Mouse (Mus musculus) embryonic facial prominence, embryonic 13.5 days (tissue): ENCODE results near the gene Crp. TPM values are rescaled to one million over a fixed set of nuclear protein-coding genes. Genes with fewer than 3 reads are reported as not detected.

ENCODE experiments used
- ATAC-seq: fragments of 200-750 bp; cut with Nextera tagmentation; 2 replicates; pipeline ENCODE4 v1.8.0; 2017; ENCODE audit warnings: low read depth; ENCODE audit not compliant: insufficient number of reproducible peaks, insufficient read depth, low FRiP score, low TSS enrichment
- H3K27ac ChIP-seq: fragments of 300-500 bp; sonication (generic); 2 replicates; pipeline ENCODE4 v1.5.1; 2015; ENCODE audit warnings: moderate library complexity, mild to moderate bottlenecking, inconsistent platforms
- H3K27me3 ChIP-seq: fragments of 300-500 bp; sonication (generic); 2 replicates; pipeline ENCODE4 v1.6.1; 2015; ENCODE audit warnings: mild to moderate bottlenecking, inconsistent platforms
- H3K36me3 ChIP-seq: fragments of 300-500 bp; sonication (generic); 2 replicates; pipeline ENCODE4 v1.6.1; 2015; ENCODE audit warnings: mild to moderate bottlenecking, inconsistent platforms
- H3K4me1 ChIP-seq: fragments of 300-500 bp; sonication (generic); 2 replicates; pipeline ENCODE4 v1.6.1; 2015; ENCODE audit warnings: inconsistent platforms
- H3K4me2 ChIP-seq: fragments of 300-500 bp; sonication (generic); 2 replicates; pipeline ENCODE4 v1.6.1; 2015; ENCODE audit warnings: moderate library complexity, mild to moderate bottlenecking, inconsistent platforms
- H3K4me3 ChIP-seq: fragments of 300-500 bp; sonication (generic); 2 replicates; pipeline ENCODE4 v1.5.1; 2015; ENCODE audit warnings: mild to moderate bottlenecking, inconsistent platforms
- H3K9ac ChIP-seq: fragments of 300-500 bp; sonication (generic); 2 replicates; pipeline ENCODE4 v1.6.1; 2015; ENCODE audit warnings: mild to moderate bottlenecking, inconsistent platforms
- H3K9me3 ChIP-seq: fragments of 300-500 bp; sonication (generic); 2 replicates; pipeline ENCODE4 v1.6.1; 2016; ENCODE audit warnings: inconsistent platforms
- WGBS: fragments of 180-500 bp; shearing (Covaris S2); methylation state at CpG from one replicate; pipeline ENCODE4 v1.1.7; 2015; ENCODE audit warnings: mixed read lengths; 5-methylcytosine and 5-hydroxymethylcytosine counted together
- polyA plus RNA-seq: library from polyadenylated mRNA; unstranded; fragments of >200 nt; fragmentation: Nextera tagmentation; extraction: Ambion mirVana; gene quantifications from 2 replicates; pipeline ENCODE4 v1.2.1, GENCODE M21; 2015

The Crp gene
- polyA plus RNA-seq, 1 experiment from 2014 or later: not detected

DNA sequence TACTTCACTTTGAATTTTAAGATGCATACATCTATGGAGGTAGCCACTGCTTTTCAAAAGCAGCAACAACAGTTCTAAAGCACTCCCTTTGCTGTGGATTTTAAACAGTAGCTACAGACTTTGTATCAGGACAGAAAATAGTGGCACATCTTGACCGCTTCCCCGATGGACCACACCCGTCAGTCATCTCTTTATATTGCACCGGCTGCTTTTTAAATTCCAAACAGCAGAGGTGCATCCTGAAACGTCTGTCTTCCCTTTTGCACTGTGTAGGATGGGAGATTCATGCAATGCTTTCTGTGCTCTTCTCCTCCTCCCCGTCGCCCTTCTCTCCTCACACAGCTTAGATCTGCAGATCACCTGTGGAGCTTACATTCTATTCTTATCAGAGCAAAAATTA is 57.3 kb downstream of the Crp start:
- ATAC-seq: no peak
- H3K4me2 ChIP-seq: no peak overlapping the region
- no peak overlapping the region for H3K9ac ChIP-seq
- H3K9me3 ChIP-seq: no peaks in the 10 kb centered on the region
- no peak overlapping the region for H3K4me3 ChIP-seq
- H3K36me3 ChIP-seq: no peaks in the 10 kb centered on the region
- no peaks in the 10 kb centered on the region for H3K27me3 ChIP-seq
- no peaks in the 10 kb centered on the region for H3K4me1 ChIP-seq
- H3K27ac ChIP-seq: no peak overlapping the region
- 73% methylated on average over 7 of the region's 7 CpGs for WGBS

DNA sequence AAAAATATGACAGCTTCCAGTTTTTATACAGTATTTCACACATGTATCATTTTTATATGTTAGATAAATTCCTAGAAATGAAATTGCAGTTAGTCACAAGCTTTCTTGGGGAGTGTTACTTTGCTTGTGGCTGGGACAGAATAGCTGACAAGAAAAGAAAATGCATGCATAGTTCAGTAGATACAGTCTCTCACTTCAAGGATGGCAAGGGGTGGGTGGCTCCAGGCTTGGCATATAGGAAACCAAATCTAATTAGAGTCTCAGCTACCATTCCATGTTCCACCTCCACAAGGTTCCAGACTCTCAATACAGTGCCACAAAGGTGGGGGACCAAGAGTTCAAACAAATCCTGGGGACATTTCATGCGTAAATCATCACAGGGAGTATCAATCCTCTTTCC is 61.7 kb downstream of the Crp start:
- no peaks in the 10 kb centered on the region for H3K4me1 ChIP-seq
- no peaks in the 10 kb centered on the region for H3K36me3 ChIP-seq
- H3K27me3 ChIP-seq: no peaks in the 10 kb centered on the region
- 92% methylated on average over 1 of the region's 1 CpGs for WGBS
- ATAC-seq: no peak
- no peaks in the 10 kb centered on the region for H3K9me3 ChIP-seq
- no peak overlapping the region for H3K4me3 ChIP-seq
- no peak overlapping the region for H3K4me2 ChIP-seq
- H3K27ac ChIP-seq: no peak overlapping the region
- no peak overlapping the region for H3K9ac ChIP-seq

DNA sequence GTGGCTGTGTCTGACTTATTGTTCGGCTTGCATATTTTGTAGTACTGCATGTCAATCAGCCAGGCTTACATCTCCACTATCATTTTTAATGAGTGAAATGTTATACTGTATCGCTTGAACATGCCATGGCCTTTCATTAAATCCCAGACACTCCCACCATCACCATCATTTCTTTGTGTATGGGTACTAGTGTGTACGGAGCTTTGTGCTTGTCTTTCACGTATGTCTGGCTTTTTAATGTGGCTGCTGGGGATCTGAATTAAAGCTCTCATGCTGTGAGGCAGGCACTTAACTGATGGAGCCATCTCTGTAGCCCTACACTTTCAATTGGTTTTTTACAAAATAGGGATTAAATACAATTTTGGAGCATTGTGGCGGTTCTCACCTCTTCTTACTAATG is 81.3 kb downstream of the Crp start:
- no peak for ATAC-seq
- Histone ChIP-seq H3K4me1 (no peaks in the 10 kb centered on the region), H3K9me3 (no peaks in the 10 kb centered on the region), H3K9ac (no peak overlapping the region), H3K4me3 (no peak overlapping the region), H3K4me2 (no peak overlapping the region), H3K36me3 (no peaks in the 10 kb centered on the region), H3K27me3 (no peaks in the 10 kb centered on the region), H3K27ac (no peak overlapping the region)
- WGBS: 78% methylated on average over 5 of the region's 5 CpGs

DNA sequence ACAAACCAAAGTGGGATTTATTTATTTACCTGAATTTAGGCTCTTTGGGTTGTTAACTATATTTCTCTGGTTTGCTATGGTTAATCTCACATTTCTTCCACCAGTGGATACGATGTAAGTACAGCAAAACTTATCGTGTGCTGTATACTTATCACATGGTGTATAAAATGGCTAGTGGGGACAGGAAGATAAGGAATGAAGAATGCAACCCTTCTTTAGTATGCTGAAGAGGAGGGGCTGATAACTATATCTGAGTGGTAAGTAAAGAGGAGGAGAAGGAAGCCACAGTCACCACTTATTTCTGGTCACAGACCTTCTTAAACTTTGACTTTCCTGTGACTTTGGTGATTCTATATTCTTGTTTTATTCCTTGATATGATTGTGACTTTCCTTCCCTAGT is 87.5 kb downstream of the Crp start:
- Histone ChIP-seq H3K36me3 (no peaks in the 10 kb centered on the region), H3K9me3 (no peaks in the 10 kb centered on the region), H3K27me3 (no peaks in the 10 kb centered on the region), H3K4me1 (no peaks in the 10 kb centered on the region), H3K9ac (no peak overlapping the region), H3K27ac (no peak overlapping the region), H3K4me2 (no peak overlapping the region), H3K4me3 (no peak overlapping the region)
- ATAC-seq: no peak
- 80% methylated on average over 2 of the region's 2 CpGs for WGBS

DNA sequence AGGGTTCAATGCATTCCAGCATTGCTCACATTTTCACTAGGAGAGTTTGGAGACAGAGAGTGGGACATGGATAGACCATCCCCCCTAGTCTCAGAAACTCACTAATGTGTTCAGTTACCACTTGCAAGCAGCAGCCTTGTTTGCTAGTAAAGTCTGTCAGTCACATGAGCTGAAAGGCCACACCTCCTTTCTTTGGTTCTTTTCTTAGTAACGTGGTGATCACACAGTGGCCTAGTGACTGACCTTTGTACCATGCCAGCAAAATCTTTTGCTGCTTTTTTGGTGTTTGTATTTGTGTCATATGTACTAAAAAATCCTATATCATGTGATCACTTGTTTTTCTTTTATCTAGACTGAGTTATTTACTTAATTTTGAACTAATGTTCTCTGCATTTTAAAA is 88.0 kb downstream of the Crp start:
- no peaks in the 10 kb centered on the region for H3K27me3 ChIP-seq
- no peak overlapping the region for H3K4me2 ChIP-seq
- H3K27ac ChIP-seq: no peak overlapping the region
- ATAC-seq: no peak
- no peaks in the 10 kb centered on the region for H3K4me1 ChIP-seq
- no peaks in the 10 kb centered on the region for H3K36me3 ChIP-seq
- H3K9me3 ChIP-seq: no peaks in the 10 kb centered on the region
- H3K4me3 ChIP-seq: no peak overlapping the region
- WGBS: 13% methylated on average over 1 of the region's 1 CpGs
- no peak overlapping the region for H3K9ac ChIP-seq

DNA sequence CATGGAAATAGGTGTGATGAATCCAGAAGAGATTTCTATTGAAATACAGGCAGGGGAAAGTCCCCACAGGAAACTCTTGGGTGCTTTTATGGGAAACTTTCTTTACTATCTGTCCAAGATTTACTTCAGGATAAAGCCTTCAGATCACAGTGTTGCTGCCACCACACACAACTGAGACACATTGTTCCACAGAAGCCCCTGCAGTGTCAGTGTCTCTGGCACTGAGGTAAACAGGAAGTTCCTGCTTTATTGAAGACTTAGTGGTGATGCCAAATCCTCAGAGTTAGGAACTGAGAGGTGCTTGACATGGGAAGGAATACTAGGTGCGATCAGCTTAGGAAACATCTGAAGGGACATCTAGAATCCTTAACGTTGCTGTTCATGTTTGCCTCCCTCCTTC is 131.1 kb downstream of the Crp start:
- no peaks in the 10 kb centered on the region for H3K9me3 ChIP-seq
- H3K4me2 ChIP-seq: no peak overlapping the region
- H3K27ac ChIP-seq: no peak overlapping the region
- no peak overlapping the region for H3K4me3 ChIP-seq
- no peaks in the 10 kb centered on the region for H3K4me1 ChIP-seq
- no peak for ATAC-seq
- no peaks in the 10 kb centered on the region for H3K36me3 ChIP-seq
- WGBS: 84% methylated on average over 2 of the region's 2 CpGs
- H3K27me3 ChIP-seq: no peaks in the 10 kb centered on the region
- H3K9ac ChIP-seq: no peak overlapping the region

DNA sequence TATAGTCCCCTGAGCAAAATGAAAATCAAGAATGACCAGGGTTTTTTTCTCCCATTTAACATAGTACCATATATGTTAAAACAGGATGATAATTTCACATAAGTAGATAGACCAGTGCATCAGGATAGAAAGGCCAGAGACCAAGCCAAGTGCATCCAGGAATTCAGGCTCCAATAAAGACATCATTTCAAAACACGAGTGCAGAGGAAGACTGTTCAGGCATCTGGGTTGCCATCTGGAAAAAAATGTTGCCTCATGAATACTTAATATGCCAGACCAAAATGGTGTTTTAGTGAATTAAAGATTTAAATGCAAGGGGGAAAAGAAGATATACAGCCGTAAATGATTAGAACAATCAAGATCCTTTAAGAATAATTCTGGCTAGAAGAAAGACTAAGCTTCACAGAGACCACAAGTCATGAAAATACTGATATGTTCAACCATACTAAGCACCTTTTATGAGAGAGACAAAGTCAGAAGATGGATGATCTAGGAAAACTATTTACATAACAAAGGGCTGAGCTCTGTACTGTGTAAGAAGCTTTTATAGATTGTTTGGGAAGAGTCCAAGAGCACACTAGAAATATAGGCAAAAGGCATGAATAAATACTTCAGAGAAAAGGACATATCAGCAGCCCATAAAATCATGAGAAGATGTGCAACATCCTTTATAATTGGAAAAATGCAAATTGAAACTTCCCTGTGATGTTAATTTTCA is 149.3 kb downstream of the Crp start:
- 71% methylated on average over 2 of the region's 2 CpGs for WGBS
- H3K27me3 ChIP-seq: no peaks in the 10 kb centered on the region
- no peak overlapping the region for H3K4me2 ChIP-seq
- no peak overlapping the region for H3K27ac ChIP-seq
- H3K4me3 ChIP-seq: no peak overlapping the region
- ATAC-seq: no peak
- H3K36me3 ChIP-seq: no peaks in the 10 kb centered on the region
- no peak overlapping the region for H3K9ac ChIP-seq
- H3K9me3 ChIP-seq: no peaks in the 10 kb centered on the region
- H3K4me1 ChIP-seq: no peaks in the 10 kb centered on the region

DNA sequence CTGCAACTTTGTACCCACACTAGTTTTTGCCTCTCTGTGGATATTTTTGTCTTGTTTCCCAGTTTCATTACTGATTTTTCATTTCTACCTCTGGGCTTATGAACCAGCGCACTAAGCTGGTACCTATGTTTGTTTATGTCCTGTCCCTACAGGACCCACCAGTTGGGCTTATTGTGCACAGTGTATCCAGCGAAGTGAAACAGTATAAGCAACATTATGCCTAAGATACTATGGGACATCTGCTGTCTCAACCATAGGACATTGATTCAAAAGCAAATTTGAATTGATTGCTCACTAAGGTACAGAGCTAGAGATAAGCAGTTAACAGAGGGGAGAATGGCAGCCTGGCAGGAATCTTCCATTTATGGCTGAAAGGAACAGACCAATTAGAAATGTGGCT is 150.3 kb downstream of the Crp start:
- Histone ChIP-seq H3K4me2 (no peak overlapping the region), H3K27me3 (no peaks in the 10 kb centered on the region), H3K4me3 (no peak overlapping the region), H3K36me3 (no peaks in the 10 kb centered on the region), H3K9ac (no peak overlapping the region), H3K9me3 (no peaks in the 10 kb centered on the region), H3K4me1 (no peaks in the 10 kb centered on the region), H3K27ac (no peak overlapping the region)
- no peak for ATAC-seq
- WGBS: 93% methylated on average over 2 of the region's 2 CpGs

DNA sequence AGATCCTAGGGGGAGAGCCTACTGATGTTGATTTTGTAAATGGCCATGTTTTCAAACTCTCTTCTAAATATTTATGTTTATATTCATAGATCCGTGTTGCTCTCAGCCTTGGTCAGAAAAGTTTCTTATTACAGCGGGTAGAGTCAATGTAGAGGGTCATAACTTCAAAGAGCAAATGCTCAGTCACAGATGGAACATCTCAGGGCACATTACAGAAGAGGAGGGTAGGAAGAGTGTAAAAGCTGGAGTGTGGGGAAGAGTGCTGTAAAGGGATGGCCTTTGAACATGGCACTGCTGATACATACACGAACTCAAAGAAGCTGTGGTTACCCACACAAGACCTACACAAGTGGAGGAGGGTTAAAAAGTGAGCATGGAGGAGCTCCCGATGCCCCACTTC is 177.4 kb downstream of the Crp start:
- ATAC-seq: no peak
- 73% methylated on average over 4 of the region's 4 CpGs for WGBS
- Histone ChIP-seq H3K27ac (no peak overlapping the region), H3K27me3 (no peaks in the 10 kb centered on the region), H3K4me1 (no peaks in the 10 kb centered on the region), H3K4me3 (no peak overlapping the region), H3K9me3 (no peaks in the 10 kb centered on the region), H3K9ac (no peak overlapping the region), H3K36me3 (no peaks in the 10 kb centered on the region), H3K4me2 (no peak overlapping the region)

DNA sequence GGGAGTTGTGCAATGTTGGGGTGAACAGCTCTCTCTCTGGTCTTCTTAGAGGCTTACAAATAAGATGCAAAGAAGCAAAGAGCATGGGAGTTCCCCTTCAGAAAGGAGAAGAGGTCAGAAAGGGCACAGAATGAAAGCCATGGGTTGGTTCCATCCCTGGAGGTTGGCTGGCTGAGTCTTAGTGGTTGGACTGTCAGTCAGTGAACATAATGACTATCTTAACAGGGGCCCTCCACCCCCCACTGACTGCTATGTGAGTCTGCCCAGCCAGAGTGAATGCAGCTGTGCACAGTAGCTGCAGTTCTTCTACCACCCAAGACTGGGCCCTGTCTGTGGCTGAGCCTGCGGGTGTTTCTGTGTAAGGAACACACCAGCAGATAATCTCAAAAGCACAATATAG is 178.8 kb downstream of the Crp start:
- no peaks in the 10 kb centered on the region for H3K27me3 ChIP-seq
- no peaks in the 10 kb centered on the region for H3K4me1 ChIP-seq
- H3K27ac ChIP-seq: no peak overlapping the region
- no peak overlapping the region for H3K4me2 ChIP-seq
- H3K9ac ChIP-seq: no peak overlapping the region
- H3K9me3 ChIP-seq: no peaks in the 10 kb centered on the region
- no peak for ATAC-seq
- H3K4me3 ChIP-seq: no peak overlapping the region
- H3K36me3 ChIP-seq: no peaks in the 10 kb centered on the region
- WGBS: 77% methylated on average over 1 of the region's 1 CpGs
